Mouse (Mus musculus) intestine, embryonic 14.5 days (tissue): Measurements from ENCODE around the gene Krt35. TPM values are rescaled to one million over a fixed set of nuclear protein-coding genes. Genes with fewer than 3 reads are reported as not detected.

Source experiments
- ATAC-seq: fragments of 200-750 bp; cut with Nextera tagmentation; replicated peaks from 2 replicates; pipeline ENCODE4 v1.8.0; 2017; ENCODE audit warnings: low read depth, moderate number of reproducible peaks, moderate TSS enrichment, moderate library complexity; ENCODE audit not compliant: low FRiP score, low TSS enrichment
- DNase-seq: peaks from one replicate; pipeline ENCODE4 v3.0.0-alpha.2; 2018; ENCODE audit warnings: low spot score
- H3K27ac ChIP-seq: fragments of 300-500 bp; sonication (generic); 2 replicates; pipeline ENCODE4 v1.5.1; 2014; ENCODE audit warnings: low read depth, mild to moderate bottlenecking, control low read depth
- H3K27me3 ChIP-seq: fragments of 300-500 bp; sonication (generic); replicated peaks from 2 replicates; pipeline ENCODE4 v1.6.1; 2014; ENCODE audit warnings: low read length, control low read depth; ENCODE audit not compliant: control insufficient read depth, insufficient read depth
- H3K36me3 ChIP-seq: fragments of 300-500 bp; sonication (generic); 2 replicates; pipeline ENCODE4 v1.6.1; 2014; ENCODE audit warnings: low read length, control low read depth; ENCODE audit not compliant: control insufficient read depth, insufficient read depth
- H3K4me1 ChIP-seq: fragments of 300-500 bp; sonication (generic); replicated peaks from 2 replicates; pipeline ENCODE4 v1.6.1; 2014; ENCODE audit warnings: low read length, control low read depth, mixed read lengths; ENCODE audit not compliant: control insufficient read depth, insufficient read depth
- H3K4me2 ChIP-seq: fragments of 300-500 bp; sonication (generic); 2 replicates; pipeline ENCODE4 v1.6.1; 2014; ENCODE audit warnings: low read length
- H3K4me3 ChIP-seq: fragments of 300-500 bp; sonication (generic); 2 replicates; pipeline ENCODE4 v1.5.1; 2014; ENCODE audit warnings: low read depth, low read length, control low read depth, mixed read lengths
- H3K9ac ChIP-seq: fragments of 300-500 bp; sonication (generic); 2 replicates; pipeline ENCODE4 v1.6.1; 2014; ENCODE audit warnings: mild to moderate bottlenecking, low read length
- H3K9me3 ChIP-seq: fragments of 300-500 bp; sonication (generic); 2 replicates; pipeline ENCODE4 v1.6.1; 2016; ENCODE audit warnings: low read length, control low read depth; ENCODE audit not compliant: control insufficient read depth
- WGBS: fragments of 180-500 bp; shearing (Covaris S2); extraction: QIAGEN DNeasy Blood & Tissue Kit; methylation state at CpG from one replicate; pipeline ENCODE4 v1.1.7; 2014; 5-methylcytosine and 5-hydroxymethylcytosine counted together
- polyA plus RNA-seq: library from polyadenylated mRNA; unstranded; fragments of >200 nt; fragmentation: Nextera tagmentation; extraction: Ambion mirVana; gene quantifications from 2 replicates; pipeline ENCODE4 v1.2.1, GENCODE M21; 2014

The Krt35 gene
- polyA plus RNA-seq: not detected in 2 replicates

DNA sequence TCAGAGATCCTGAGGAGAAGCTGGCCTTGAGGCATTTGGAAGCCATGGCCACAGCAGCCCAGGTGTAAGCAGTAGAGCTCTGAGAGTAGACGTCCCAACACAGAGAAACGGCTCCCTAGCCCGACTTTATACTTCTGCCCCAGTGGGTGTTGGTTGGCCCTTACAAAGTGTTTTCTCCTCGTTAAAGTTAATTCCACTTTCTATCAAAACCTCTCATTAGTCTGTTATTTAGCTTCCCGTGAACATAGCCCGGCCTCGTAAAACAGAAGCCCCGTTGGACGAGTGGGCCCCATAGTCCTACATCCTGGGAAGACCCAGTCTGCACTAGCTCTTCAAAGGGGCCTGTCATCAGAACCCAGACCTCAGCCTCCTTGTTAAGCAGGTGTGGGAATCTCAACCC is at the start of gene Krt35:
Krt35 (minus strand) TSS at position 101 of the 400 bp plus-strand sequence.
- no peaks in the 10 kb centered on the region for H3K27me3 ChIP-seq
- no peaks in the 10 kb centered on the region for H3K4me1 ChIP-seq
- no peak within 1 kb of the TSS for H3K27ac ChIP-seq
- no peaks in the 10 kb centered on the region for H3K9me3 ChIP-seq
- DNase-seq: no peak
- WGBS: 81% methylated on average over 9 of the region's 9 CpGs
- no peak within 1 kb of the TSS for H3K4me2 ChIP-seq
- H3K9ac ChIP-seq: no peak within 1 kb of the TSS
- H3K36me3 ChIP-seq: no peaks in the 10 kb centered on the region
- ATAC-seq: no peak
- H3K4me3 ChIP-seq: no peak within 1 kb of the TSS

DNA sequence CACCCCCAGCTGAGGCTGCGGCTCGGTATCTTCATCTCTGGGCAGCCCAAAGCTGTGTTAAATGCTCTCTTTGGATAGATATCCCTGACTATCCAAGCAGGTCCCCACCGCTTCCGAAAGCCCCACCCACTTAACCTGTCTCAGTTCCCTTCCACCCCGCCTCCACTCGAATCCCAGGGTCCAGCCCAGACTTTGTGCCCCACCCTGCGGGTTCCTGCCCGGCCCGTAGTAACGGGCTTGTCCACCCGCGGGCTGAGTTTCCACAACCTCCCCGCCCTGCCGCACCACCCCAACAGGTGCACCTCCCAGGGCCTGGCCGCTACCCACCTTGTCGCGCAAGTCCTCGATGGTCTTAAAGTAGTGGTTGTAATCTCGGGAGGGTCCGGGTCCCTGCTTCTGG is 49.1 kb upstream of the Krt35 start:
- Histone ChIP-seq H3K27me3 (peaks cover 19% of the 10 kb centered on the region), H3K4me2 (peak overlapping the region; percentile 48), H3K4me3 (peak overlapping the region; percentile 41), H3K4me1 (peaks cover 18% of the 10 kb centered on the region), H3K36me3 (no peaks in the 10 kb centered on the region), H3K9ac (peak overlapping the region; percentile 43), H3K27ac (peak overlapping the region; percentile 67; the same call in 1 of the 2 replicates), H3K9me3 (no peaks in the 10 kb centered on the region)
- peak; percentile 35 for ATAC-seq
- 2% methylated on average over 20 of the region's 20 CpGs for WGBS
- DNase-seq: peak; percentile 79

DNA sequence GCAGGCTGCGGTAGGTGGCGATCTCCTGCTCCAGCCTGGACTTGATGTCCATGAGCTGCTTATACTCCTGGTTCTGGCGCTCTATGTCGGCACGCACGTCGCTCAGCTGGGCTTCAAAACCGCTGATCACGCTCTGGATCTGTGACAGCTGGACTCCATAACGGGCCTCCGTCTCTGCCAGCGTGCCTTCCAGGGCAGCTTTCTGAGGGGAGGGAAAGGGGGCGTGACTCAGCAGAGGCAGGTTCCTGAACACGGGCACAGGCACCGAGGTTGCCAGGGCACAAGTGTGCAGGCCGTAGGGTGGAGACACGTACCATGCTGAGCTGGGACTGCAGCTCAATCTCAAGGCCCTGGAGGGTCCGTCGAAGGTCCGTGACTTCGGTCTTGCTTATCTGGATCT is 44.9 kb upstream of the Krt35 start:
- Histone ChIP-seq H3K9ac (no peak overlapping the region), H3K27ac (no peak overlapping the region), H3K36me3 (no peaks in the 10 kb centered on the region), H3K4me2 (no peak overlapping the region), H3K9me3 (no peaks in the 10 kb centered on the region), H3K4me3 (no peak overlapping the region), H3K27me3 (peaks cover 16% of the 10 kb centered on the region), H3K4me1 (peaks cover 11% of the 10 kb centered on the region; the same call in 1 of the 2 replicates)
- WGBS: 69% methylated on average over 21 of the region's 21 CpGs
- ATAC-seq (no peak), DNase-seq (no peak)

DNA sequence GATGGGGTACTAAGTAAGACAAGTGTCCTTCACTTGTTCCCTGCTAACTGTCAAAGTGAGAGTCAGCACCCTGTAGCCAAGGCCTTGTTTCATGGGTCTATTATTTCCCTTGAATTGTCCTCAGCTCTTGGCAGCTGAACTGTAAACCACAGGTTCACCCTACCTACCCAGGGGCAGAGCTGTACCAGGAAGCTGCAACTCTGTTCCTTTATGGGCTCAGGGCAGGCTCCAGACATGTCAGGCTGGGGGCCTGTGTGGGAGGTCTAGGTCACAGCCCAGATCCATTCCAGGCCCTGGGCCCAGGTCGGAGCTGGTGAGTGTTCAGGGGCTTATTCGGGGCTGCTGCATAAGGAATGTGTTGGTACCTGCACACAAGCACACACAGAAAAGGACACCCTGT is 43.4 kb upstream of the Krt35 start:
- Histone ChIP-seq H3K27me3 (0 out of 2 replicates have a peak, but pooled peaks cover 2% of the 10 kb centered on the region), H3K27ac (peak overlapping the region; percentile 58), H3K4me3 (no peak overlapping the region), H3K4me1 (0 out of 2 replicates have a peak, but pooled peaks cover 11% of the 10 kb centered on the region), H3K4me2 (no peak overlapping the region), H3K9me3 (no peaks in the 10 kb centered on the region), H3K9ac (no peak overlapping the region), H3K36me3 (no peaks in the 10 kb centered on the region)
- ATAC-seq: peak; percentile 52
- WGBS: 28% methylated on average over 2 of the region's 2 CpGs
- DNase-seq: no peak

DNA sequence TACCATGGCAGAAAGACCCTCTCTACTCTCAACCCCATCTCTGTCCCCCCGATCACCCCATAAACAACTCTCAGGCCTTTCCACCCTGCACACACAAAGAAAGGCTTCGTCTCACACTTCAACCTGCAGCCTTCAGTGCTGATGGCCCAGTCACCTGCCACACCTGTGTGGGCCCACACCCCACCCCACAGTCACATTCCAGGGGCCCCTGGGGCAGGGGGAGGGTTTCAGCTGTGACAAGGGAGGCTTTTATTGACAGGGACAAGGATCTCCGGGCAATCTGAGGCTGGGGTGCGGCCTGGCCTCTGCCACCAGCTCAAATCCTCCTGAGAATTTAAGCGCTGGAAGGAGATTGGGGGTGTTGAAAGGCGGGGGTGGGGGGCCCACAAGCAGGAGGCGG is 42.8 kb upstream of the Krt35 start:
- H3K27me3 ChIP-seq: no peaks in the 10 kb centered on the region
- peak; percentile 74 for DNase-seq
- no peaks in the 10 kb centered on the region for H3K36me3 ChIP-seq
- no peak overlapping the region for H3K9ac ChIP-seq
- H3K27ac ChIP-seq: peak overlapping the region; percentile 58
- WGBS: 49% methylated on average over 7 of the region's 7 CpGs
- H3K4me1 ChIP-seq: 0 out of 2 replicates have a peak, but pooled peaks cover 11% of the 10 kb centered on the region
- peak; percentile 81 for ATAC-seq
- H3K4me3 ChIP-seq: no peak overlapping the region
- H3K9me3 ChIP-seq: no peaks in the 10 kb centered on the region
- no peak overlapping the region for H3K4me2 ChIP-seq

DNA sequence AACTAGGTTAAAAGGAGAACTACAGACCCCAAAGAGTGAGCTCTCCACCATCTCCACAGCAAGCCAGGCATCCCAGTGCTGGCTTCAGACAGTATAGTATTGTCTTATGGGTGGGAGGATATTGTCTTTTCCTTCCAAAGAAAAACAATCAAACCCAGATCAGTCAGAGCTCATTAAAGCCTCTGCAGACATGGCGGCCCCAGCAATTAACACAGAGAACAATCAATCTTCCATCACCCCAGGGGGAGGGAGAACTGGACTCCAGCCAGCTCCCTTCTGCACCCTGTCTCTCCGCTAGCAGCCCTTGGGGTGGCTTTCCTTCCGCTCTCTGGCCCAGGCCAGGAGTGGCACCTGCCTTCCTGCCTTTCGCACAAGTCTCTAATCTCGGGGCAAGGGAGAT is 41.7 kb upstream of the Krt35 start:
- DNase-seq (no peak), ATAC-seq (no peak)
- H3K36me3 ChIP-seq: no peaks in the 10 kb centered on the region
- H3K4me1 ChIP-seq: 0 out of 2 replicates have a peak, but pooled peaks cover 11% of the 10 kb centered on the region
- peak overlapping the region; percentile 23; the same call in 1 of the 2 replicates for H3K27ac ChIP-seq
- no peak overlapping the region for H3K9ac ChIP-seq
- no peaks in the 10 kb centered on the region for H3K27me3 ChIP-seq
- H3K4me3 ChIP-seq: no peak overlapping the region
- WGBS: 34% methylated on average over 5 of the region's 5 CpGs
- no peak overlapping the region for H3K4me2 ChIP-seq
- H3K9me3 ChIP-seq: no peaks in the 10 kb centered on the region

DNA sequence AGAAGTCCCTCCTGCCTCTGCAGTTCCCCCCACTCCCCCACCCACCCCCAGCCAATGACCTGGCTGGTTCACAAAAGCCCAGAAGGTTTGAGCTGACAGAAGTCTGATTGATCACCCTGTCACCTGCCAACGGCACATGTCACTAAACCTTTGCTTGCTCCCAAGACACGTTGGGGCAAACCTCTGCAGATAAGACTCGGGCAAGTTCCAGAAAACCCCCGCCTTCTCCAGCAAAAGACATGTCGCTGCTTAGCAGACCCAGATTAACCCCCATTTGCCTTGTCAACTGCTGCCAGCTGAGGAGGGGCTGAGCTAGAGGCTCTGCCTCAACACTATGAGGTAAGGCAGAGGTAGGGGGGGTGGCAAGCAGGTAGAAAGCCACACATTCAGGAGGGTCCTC is 40.5 kb upstream of the Krt35 start:
- Histone ChIP-seq H3K36me3 (no peaks in the 10 kb centered on the region), H3K9ac (no peak overlapping the region), H3K4me1 (0 out of 2 replicates have a peak, but pooled peaks cover 11% of the 10 kb centered on the region), H3K4me2 (no peak overlapping the region), H3K9me3 (no peaks in the 10 kb centered on the region), H3K27ac (no peak overlapping the region), H3K27me3 (no peaks in the 10 kb centered on the region), H3K4me3 (no peak overlapping the region)
- DNase-seq: no peak
- WGBS: 15% methylated on average over 5 of the region's 5 CpGs
- no peak for ATAC-seq

DNA sequence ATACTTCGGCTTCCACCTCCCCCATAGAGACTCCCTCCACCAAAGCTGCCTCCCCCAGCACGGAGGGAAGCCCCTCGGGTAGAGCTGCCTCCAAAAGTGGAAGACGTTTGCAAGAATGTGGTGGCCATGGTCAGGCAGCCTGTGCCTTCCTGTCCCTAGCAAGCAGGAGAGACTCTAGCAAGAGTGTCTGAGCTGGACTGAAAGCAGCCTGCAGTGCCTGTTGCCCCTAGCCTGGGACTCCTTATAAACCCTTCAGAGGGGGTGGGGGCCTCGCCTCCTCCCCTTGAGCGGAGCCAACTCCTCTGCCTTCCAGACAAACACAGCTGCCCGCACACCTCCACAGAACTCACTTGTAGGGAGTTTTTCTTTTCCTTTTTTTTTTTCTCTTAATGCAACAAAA is 39.7 kb upstream of the Krt35 start, which contains the start of gene Krt15:
Krt15 (minus strand) TSS at position 198 of the 400 bp plus-strand sequence.
- WGBS: 43% methylated on average over 7 of the region's 7 CpGs
- ATAC-seq (no peak), DNase-seq (no peak)
- H3K4me3 ChIP-seq: no peak within 1 kb of the TSS
- H3K4me1 ChIP-seq: 0 out of 2 replicates have a peak, but pooled peaks cover 6% of the 10 kb centered on the region
- H3K27ac ChIP-seq: no peak within 1 kb of the TSS
- no peaks in the 10 kb centered on the region for H3K36me3 ChIP-seq
- H3K4me2 ChIP-seq: no peak within 1 kb of the TSS
- H3K9me3 ChIP-seq: no peaks in the 10 kb centered on the region
- H3K9ac ChIP-seq: no peak within 1 kb of the TSS
- H3K27me3 ChIP-seq: no peaks in the 10 kb centered on the region

DNA sequence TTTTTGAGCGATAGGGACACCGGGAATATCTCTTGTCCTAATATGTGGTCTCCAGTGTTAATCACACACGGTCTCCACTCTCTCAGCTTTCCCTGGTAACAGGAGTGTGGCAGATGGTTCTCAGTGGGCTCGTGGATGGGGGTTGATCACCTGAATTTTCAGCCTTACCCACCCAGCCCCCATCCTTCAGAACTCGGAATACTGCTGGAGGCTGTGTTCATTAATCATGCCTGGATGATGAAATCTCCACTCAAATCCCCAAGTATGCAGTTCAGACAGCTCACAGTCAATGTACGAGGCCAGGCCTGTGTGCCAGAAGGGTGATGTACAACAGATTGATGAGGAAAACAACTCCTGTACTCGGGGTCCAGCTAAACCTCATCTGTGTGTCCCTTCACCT is 28.9 kb upstream of the Krt35 start:
- no peak overlapping the region for H3K27ac ChIP-seq
- no peaks in the 10 kb centered on the region for H3K9me3 ChIP-seq
- no peaks in the 10 kb centered on the region for H3K4me1 ChIP-seq
- DNase-seq (no peak), ATAC-seq (no peak)
- no peak overlapping the region for H3K4me3 ChIP-seq
- no peaks in the 10 kb centered on the region for H3K36me3 ChIP-seq
- WGBS: 69% methylated on average over 7 of the region's 7 CpGs
- H3K4me2 ChIP-seq: no peak overlapping the region
- no peaks in the 10 kb centered on the region for H3K27me3 ChIP-seq
- no peak overlapping the region for H3K9ac ChIP-seq
